Mouse (Mus musculus): Measurements from ENCODE around the gene Cntn3.

GRCm38 (mm10) chr6:102583578-102583977 is 10.7 kb upstream of the Cntn3 start:
- no peak for TF ChIP-seq TBP (conservative IDR thresholded peaks at IDR 0.05; ENCODE audit: low read depth, low read length)
- TF ChIP-seq E2F4 (IDR thresholded peaks at IDR 0.05; ENCODE audit: insufficient replicate concordance, low read depth, low read length), result no peak
- TF ChIP-seq ZMIZ1 (IDR thresholded peaks at IDR 0.05; ENCODE audit: low read depth, low read length), result no peak
- TF ChIP-seq CTCF (conservative IDR thresholded peaks at IDR 0.05 in 1 of 2, IDR thresholded peaks at IDR 0.05 in 1 of 2; ENCODE audit: low read depth in 2 of 2, low read length in 2 of 2), result no peak
- TF ChIP-seq POLR2A (IDR thresholded peaks at IDR 0.05; ENCODE audit: low read depth, low read length), result no peak
- no peak for TF ChIP-seq ZC3H11A (IDR thresholded peaks at IDR 0.05; ENCODE audit: low read depth, low read length)
- TF ChIP-seq MAFK (IDR thresholded peaks at IDR 0.05; ENCODE audit: insufficient replicate concordance, low read length), result no peak
- TF ChIP-seq GABPA (IDR thresholded peaks at IDR 0.05; ENCODE audit: insufficient replicate concordance, low read depth, low read length), result no peak
- TF ChIP-seq POLR2AphosphoS2 (IDR thresholded peaks at IDR 0.05; ENCODE audit: low read depth, low read length), result no peak
- TF ChIP-seq CHD1 (IDR thresholded peaks at IDR 0.05; ENCODE audit: low read depth, low read length), result no peak
- TF ChIP-seq TCF12 (IDR thresholded peaks at IDR 0.05; ENCODE audit: low read depth, low read length), result no peak

Data from CH12.LX (cell line).